Mouse (Mus musculus) C2C12 (cell line): ENCODE measurements at regions not wholly inside any gene's neighbourhood (a gene's known extent, or its start where the extent isn't known, plus 50 kb on each side); places are given as distances from the start of the nearest gene placed in this dataset.

ENCODE experiments used
- H3K27me3 ChIP-seq: one replicate; pipeline ENCODE4 v1.6.1; 2011; ENCODE audit not compliant: control insufficient read depth, insufficient read depth, insufficient read length
- H3K36me3 ChIP-seq: one replicate; pipeline ENCODE4 v1.6.1; 2011; ENCODE audit not compliant: control insufficient read depth, insufficient read depth
- H3K4me3 ChIP-seq: one replicate; pipeline ENCODE4 v1.5.1; 2011; ENCODE audit warnings: mild to moderate bottlenecking, control low read depth; ENCODE audit not compliant: poor library complexity, insufficient read depth, severe bottlenecking
- H3K79me2 ChIP-seq: one replicate; pipeline ENCODE4 v1.6.1; 2011; ENCODE audit not compliant: control insufficient read depth, insufficient read depth
- H3K79me3 ChIP-seq: one replicate; pipeline ENCODE4 v1.6.1; 2011; ENCODE audit warnings: low read depth, control low read depth
- H3ac ChIP-seq: one replicate; pipeline ENCODE3; 2011; ENCODE audit warnings: low read depth; ENCODE audit not compliant: control insufficient read depth, insufficient read length
- CEBPB ChIP-seq: IDR thresholded peaks from one replicate; pipeline ENCODE4 v1.6.1; 2011; ENCODE audit warnings: low read depth, mild to moderate bottlenecking, control low read depth, moderate library complexity
- CTCF ChIP-seq: IDR thresholded peaks from one replicate; pipeline ENCODE4 v1.5.1; 2011; ENCODE audit not compliant: control insufficient read depth, insufficient read depth, insufficient read length
- FOSL1 ChIP-seq: IDR thresholded peaks from one replicate; pipeline ENCODE4 v1.8.0; 2011; ENCODE audit warnings: mild to moderate bottlenecking, low read length; ENCODE audit not compliant: poor library complexity, insufficient read depth, severe bottlenecking
- MAX ChIP-seq: IDR thresholded peaks from one replicate; pipeline ENCODE4 v1.6.1; 2011; ENCODE audit warnings: mild to moderate bottlenecking, control low read depth
- MYOD1 ChIP-seq: IDR thresholded peaks from one replicate; pipeline ENCODE4 v1.6.1; 2011; ENCODE audit warnings: low read depth; ENCODE audit not compliant: control insufficient read depth, insufficient read length
- MYOG ChIP-seq: IDR thresholded peaks from one replicate; pipeline ENCODE4 v1.6.1; 2011; ENCODE audit not compliant: control insufficient read depth, insufficient read length; ENCODE audit errors: extremely low read depth
- USF1 ChIP-seq: IDR thresholded peaks from one replicate; pipeline ENCODE4 v1.6.1; 2011; ENCODE audit warnings: low read depth, mild to moderate bottlenecking, control low read depth, moderate library complexity

DNA sequence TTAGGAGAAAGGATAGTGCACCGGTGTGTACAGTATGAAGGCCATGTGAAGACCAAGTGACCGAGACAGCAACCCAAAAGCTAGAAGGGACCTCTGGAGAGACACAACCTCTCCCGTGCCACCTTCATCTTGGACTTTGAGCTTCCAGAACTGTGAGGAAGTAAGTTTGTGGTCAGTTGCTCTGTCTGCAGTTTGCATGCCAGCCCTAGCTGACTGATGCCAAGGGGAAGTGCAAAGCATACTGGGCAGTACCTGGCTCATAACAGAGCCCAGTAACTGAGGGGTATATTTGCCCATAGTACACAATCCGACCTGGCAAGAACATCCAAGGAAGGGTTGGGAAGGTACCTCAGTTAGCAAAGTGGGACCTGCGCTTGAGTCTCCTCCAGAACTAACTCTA, 249.3 kb upstream of the Stt3b start:
- no peaks in the 10 kb centered on the region for H3K79me2 ChIP-seq
- no peak overlapping the region for H3K4me3 ChIP-seq
- no peaks in the 10 kb centered on the region for H3K79me3 ChIP-seq
- H3K36me3 ChIP-seq: no peaks in the 10 kb centered on the region
- no peak for TF ChIP-seq MAX
- H3K27me3 ChIP-seq: no peaks in the 10 kb centered on the region
- H3ac ChIP-seq: no peak overlapping the region

- no peak for TF ChIP-seq MAX
- TF ChIP-seq MYOD1: no peak
- no peak for TF ChIP-seq USF1
- H3K79me2 ChIP-seq: no peaks in the 10 kb centered on the region
- H3K36me3 ChIP-seq: no peaks in the 10 kb centered on the region
- no peak overlapping the region for H3ac ChIP-seq
- no peak overlapping the region for H3K4me3 ChIP-seq
- H3K27me3 ChIP-seq: no peaks in the 10 kb centered on the region
- no peaks in the 10 kb centered on the region for H3K79me3 ChIP-seq
Measured at GRCm38 (mm10) chr9:115561207-115561606, 251.0 kb upstream of the Stt3b start.

- Histone ChIP-seq H3K4me3 (no peak overlapping the region), H3ac (no peak overlapping the region), H3K79me2 (no peaks in the 10 kb centered on the region), H3K79me3 (no peaks in the 10 kb centered on the region), H3K36me3 (no peaks in the 10 kb centered on the region), H3K27me3 (no peaks in the 10 kb centered on the region)
- TF ChIP-seq FOSL1 (no peak), MYOG (no peak), MYOD1 (no peak), MAX (no peak), USF1 (no peak), CTCF (no peak), CEBPB (no peak)
Measured at GRCm38 (mm10) chr9:115562783-115563182, 252.6 kb upstream of the Stt3b start.

DNA sequence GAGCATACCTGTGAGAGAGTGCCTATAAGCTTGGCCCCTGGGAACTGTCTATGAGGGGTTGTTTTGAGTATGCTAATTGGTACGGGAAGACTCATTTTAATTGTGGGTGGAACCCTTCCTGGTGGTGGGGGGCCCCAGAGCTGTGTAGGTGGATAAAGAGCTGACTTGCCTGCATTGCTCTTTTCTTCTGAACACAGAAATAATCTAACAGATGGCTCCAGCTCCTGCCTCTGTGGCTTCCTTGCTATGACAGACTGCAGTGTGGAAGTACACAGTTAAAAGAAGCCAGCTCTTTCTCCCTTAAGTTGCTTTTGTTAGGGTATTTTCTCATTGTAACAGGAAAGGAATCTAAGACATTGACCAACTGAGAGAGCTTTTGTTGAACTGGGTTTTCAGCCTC, 254.1 kb upstream of the Stt3b start:
- H3K79me3 ChIP-seq: no peaks in the 10 kb centered on the region

DNA sequence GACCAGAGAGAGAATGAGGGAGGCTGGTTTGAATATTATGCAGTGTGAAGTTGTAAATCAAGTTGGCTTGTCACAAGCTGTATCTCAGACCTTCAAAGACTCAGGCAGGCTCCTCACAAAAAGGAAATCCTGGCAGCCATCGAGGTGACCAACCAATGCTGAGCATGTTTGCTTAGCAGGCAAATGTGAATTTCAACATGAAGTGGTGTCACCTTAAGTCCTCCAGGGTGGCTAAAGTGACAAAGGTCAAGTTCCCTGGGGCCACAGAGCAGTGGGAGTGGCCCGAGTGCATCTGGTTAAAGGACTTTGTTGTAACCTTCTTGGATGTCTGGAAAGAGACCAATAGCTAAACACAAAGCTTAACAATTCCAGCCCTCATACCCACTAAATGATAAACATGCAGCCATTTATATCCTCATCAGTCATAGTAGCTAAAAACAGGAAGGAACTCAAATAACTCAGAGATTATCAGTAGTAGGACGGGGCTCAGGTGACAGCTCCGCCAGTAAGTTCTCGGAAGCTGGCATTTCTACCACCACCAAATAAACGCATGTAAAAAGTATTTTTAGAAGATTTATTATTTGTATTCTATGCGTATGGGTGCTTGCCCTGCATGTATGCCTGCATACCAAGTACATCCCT, 258.6 kb upstream of the Stt3b start:
- Histone ChIP-seq H3K79me3 (no peaks in the 10 kb centered on the region), H3K36me3 (no peaks in the 10 kb centered on the region), H3K79me2 (no peaks in the 10 kb centered on the region), H3K4me3 (no peak overlapping the region), H3ac (no peak overlapping the region), H3K27me3 (no peaks in the 10 kb centered on the region)
- TF ChIP-seq CTCF (no peak), MAX (no peak), MYOD1 (no peak), USF1 (no peak), MYOG (no peak), FOSL1 (no peak), CEBPB (no peak)

More for the DNA sequence above, 254.1 kb upstream of the Stt3b start:
- no peaks in the 10 kb centered on the region for H3K36me3 ChIP-seq
- H3ac ChIP-seq: no peak overlapping the region
- H3K27me3 ChIP-seq: no peaks in the 10 kb centered on the region
- H3K4me3 ChIP-seq: no peak overlapping the region
- TF ChIP-seq MYOD1: no peak
- TF ChIP-seq MYOG: no peak
- no peak for TF ChIP-seq CEBPB
- TF ChIP-seq CTCF: no peak
- no peak for TF ChIP-seq FOSL1
- no peak for TF ChIP-seq USF1
- no peak for TF ChIP-seq MAX
- no peaks in the 10 kb centered on the region for H3K79me2 ChIP-seq

- no peak overlapping the region for H3ac ChIP-seq
- no peak for TF ChIP-seq MYOD1
- TF ChIP-seq MYOG: no peak
- no peak for TF ChIP-seq CTCF
- no peak for TF ChIP-seq FOSL1
- TF ChIP-seq MAX: no peak
- TF ChIP-seq USF1: no peak
- no peak for TF ChIP-seq CEBPB
- no peaks in the 10 kb centered on the region for H3K79me2 ChIP-seq
Measured at GRCm38 (mm10) chr9:115570998-115571397, 260.8 kb upstream of the Stt3b start.

More at GRCm38 (mm10) chr9:115570998-115571397, 260.8 kb upstream of the Stt3b start:
- no peaks in the 10 kb centered on the region for H3K79me3 ChIP-seq
- no peaks in the 10 kb centered on the region for H3K36me3 ChIP-seq
- no peaks in the 10 kb centered on the region for H3K27me3 ChIP-seq
- H3K4me3 ChIP-seq: no peak overlapping the region
